ENCODE assay signal across 28 mouse cellular contexts in genomic region chr11:79890822-79891221, GRCm38 (mm10).
"Had no signal": no experiment of that assay in that cellular context is flagged by ENCODE, and none has a peak within 500 bp of the region (broad histone marks: within the 10 kb centered on the region; RNA-seq: fewer than 3 reads in every experiment).

No protein-coding gene starts in this region.

- H3K27me3 ChIP-seq: limb, embryonic 12.5 days; limb, embryonic 13.5 days; limb, embryonic 15.5 days; liver, embryonic 12.5 days; liver, embryonic 13.5 days; liver, embryonic 15.5 days; lung, embryonic 15.5 days; midbrain, embryonic 12.5 days; midbrain, embryonic 13.5 days; midbrain, embryonic 15.5 days had no signal

- H3K36me3 ChIP-seq: limb, embryonic 10.5 days; limb, embryonic 12.5 days; limb, embryonic 13.5 days; limb, embryonic 15.5 days; liver, embryonic 12.5 days; liver, embryonic 13.5 days; liver, embryonic 15.5 days; lung, embryonic 15.5 days; midbrain, embryonic 10.5 days; midbrain, embryonic 12.5 days; midbrain, embryonic 13.5 days; midbrain, embryonic 15.5 days had no signal

- H3K9ac ChIP-seq: limb, embryonic 12.5 days; limb, embryonic 13.5 days; limb, embryonic 15.5 days; liver, embryonic 12.5 days; liver, embryonic 13.5 days; liver, embryonic 14.5 days; liver, embryonic 15.5 days; liver, postnatal 0 days; lung, embryonic 14.5 days; lung, embryonic 15.5 days; midbrain, embryonic 12.5 days; midbrain, embryonic 13.5 days; midbrain, embryonic 15.5 days had no signal

- H3K4me1 ChIP-seq: limb, embryonic 10.5 days; limb, embryonic 12.5 days; limb, embryonic 15.5 days; lung, embryonic 15.5 days; megakaryocyte, embryonic 14.5 days; midbrain, embryonic 10.5 days; midbrain, embryonic 12.5 days; midbrain, embryonic 13.5 days; midbrain, embryonic 15.5 days had no signal

- H3K27ac ChIP-seq: limb, embryonic 10.5 days; limb, embryonic 12.5 days; limb, embryonic 13.5 days; limb, embryonic 15.5 days; liver, embryonic 12.5 days; liver, embryonic 13.5 days; liver, embryonic 14.5 days; liver, embryonic 15.5 days; lung, embryonic 15.5 days; macrophage; midbrain, embryonic 10.5 days; midbrain, embryonic 12.5 days; midbrain, embryonic 13.5 days; midbrain, embryonic 15.5 days had no signal

- H3K9me3 ChIP-seq: limb, embryonic 10.5 days; limb, embryonic 12.5 days; limb, embryonic 13.5 days; limb, embryonic 15.5 days; liver, embryonic 12.5 days; liver, embryonic 13.5 days; liver, embryonic 15.5 days; lung, embryonic 15.5 days; midbrain, embryonic 10.5 days; midbrain, embryonic 12.5 days; midbrain, embryonic 13.5 days; midbrain, embryonic 15.5 days had no signal

- H3K4me2 ChIP-seq: limb, embryonic 12.5 days; limb, embryonic 13.5 days; limb, embryonic 15.5 days; liver, embryonic 11.5 days; liver, embryonic 12.5 days; liver, embryonic 13.5 days; liver, embryonic 15.5 days; lung, embryonic 14.5 days; lung, embryonic 15.5 days; midbrain, embryonic 11.5 days; midbrain, embryonic 12.5 days; midbrain, embryonic 13.5 days; midbrain, embryonic 15.5 days had no signal

- H3K4me3 ChIP-seq: limb, embryonic 10.5 days; limb, embryonic 12.5 days; limb, embryonic 13.5 days; limb, embryonic 15.5 days; liver, embryonic 12.5 days; liver, embryonic 13.5 days; liver, embryonic 15.5 days; lung, embryonic 15.5 days; megakaryocyte, embryonic 14.5 days; midbrain, embryonic 10.5 days; midbrain, embryonic 12.5 days; midbrain, embryonic 13.5 days; midbrain, embryonic 15.5 days; myocyte had no signal

- DNase-seq: liver; liver, embryonic 13.5 days; liver, postnatal 0 days; lung, adult 18-20 months; lung, adult 2 months; lung, postnatal 10 days; lung, postnatal 14 days; lung, postnatal 36 days; lung, postnatal 4 days; midbrain, embryonic 14.5 days had no signal
